In the genomic region with DNA sequence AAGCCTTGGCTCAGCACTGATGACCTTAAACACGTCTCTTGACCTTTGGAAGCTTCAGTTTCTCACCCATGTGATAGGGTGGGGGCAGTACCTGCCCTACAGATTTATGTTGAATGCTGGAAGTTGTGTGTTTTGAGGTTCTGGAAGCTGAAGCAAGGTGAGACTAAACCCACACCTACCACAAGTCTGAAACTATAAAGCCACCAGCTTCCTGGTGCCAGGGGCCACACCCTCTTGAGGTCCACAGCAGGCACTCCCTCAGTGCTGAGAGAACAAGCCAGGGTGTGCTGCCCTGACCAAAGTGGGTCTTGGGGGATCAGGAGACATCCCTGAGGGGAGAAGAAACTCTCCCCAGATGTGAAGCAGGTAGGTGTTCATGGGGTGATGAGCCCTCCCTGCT, we compare ENCODE assay signal across 35 mouse cellular contexts. TPM values are rescaled to one million over a fixed set of nuclear protein-coding genes. Genes with fewer than 3 reads are reported as not detected.
A peak's percentile ranks its signal among the peaks of the same experiment; 100 is the strongest.
DNase-seq lines count a peak whose midpoint lies in the region; ATAC-seq lines count a peak whose summit lies in the region.
"Had no signal": no experiment of that assay in that cellular context is flagged by ENCODE, and none has a peak within 500 bp of the region (broad histone marks: within the 10 kb centered on the region; RNA-seq: fewer than 3 reads in every experiment).

No protein-coding gene starts in this region.

- H3K9me3 ChIP-seq in kidney, embryonic 14.5 days (ENCODE audit: control insufficient read depth, low read length), result no peaks in the 10 kb centered on the region
- H3K9me3 ChIP-seq: embryonic facial prominence, embryonic 13.5 days; forebrain, embryonic 10.5 days; forebrain, embryonic 15.5 days; limb, embryonic 12.5 days; liver, embryonic 15.5 days; lung, embryonic 15.5 days had no signal

- 59% methylated on average over 1 of the region's 1 CpGs for WGBS in kidney, embryonic 14.5 days

- no peak overlapping the region for H3K4me3 ChIP-seq in kidney, embryonic 14.5 days (ENCODE audit: low read length)
- H3K4me3 ChIP-seq: embryonic facial prominence, embryonic 13.5 days; forebrain, embryonic 10.5 days; forebrain, embryonic 15.5 days; gastrocnemius, adult 2 months; layer of hippocampus, adult 2 months; left cerebral cortex, adult 2 months; limb, embryonic 12.5 days; liver, embryonic 15.5 days; lung, embryonic 15.5 days had no signal

- DNase-seq in lung, postnatal 25 days (ENCODE audit: low spot score), result peak; percentile 7
- DNase-seq in lung, adult 18-20 months, result no peak
- peak; percentile 75 for DNase-seq in induced T-regulatory cell, adult 2 months (ENCODE audit: low read depth)
- no peak for DNase-seq in cerebellum, adult 9-10 months
- DNase-seq: adrenal gland, postnatal 14 days; cerebellum, adult 11-12 months; cerebellum, postnatal 10 days; gastrocnemius, adult 2 months; gastrocnemius, postnatal 36 days; heart, adult 18-20 months; heart, postnatal 4 days; kidney, adult 18-20 months; kidney, postnatal 36 days; lung, postnatal 4 days; midbrain, embryonic 14.5 days; right cerebral cortex, adult 18-20 months; thymus, adult 18-20 months; thymus, postnatal 4 days had no signal

- peaks cover 3% of the 10 kb centered on the region; the same call in 1 of the 2 replicates for H3K4me1 ChIP-seq in kidney, embryonic 14.5 days (ENCODE audit: control insufficient read depth, insufficient read depth, low read length)
- H3K4me1 ChIP-seq: liver, embryonic 15.5 days; lung, embryonic 15.5 days had no signal

- peaks cover 3% of the 10 kb centered on the region; the same call in 1 of the 2 replicates for H3K27me3 ChIP-seq in kidney, embryonic 14.5 days (ENCODE audit: control insufficient read depth, insufficient read depth, low read length)
- H3K27me3 ChIP-seq: forebrain, embryonic 15.5 days; liver, embryonic 15.5 days had no signal

- no peak overlapping the region for H3K27ac ChIP-seq in kidney, embryonic 14.5 days (ENCODE audit: low read depth, low read length)
- H3K27ac ChIP-seq: embryonic facial prominence, embryonic 13.5 days; forebrain, embryonic 10.5 days; forebrain, embryonic 15.5 days; gastrocnemius, adult 2 months; hindbrain, embryonic 14.5 days; layer of hippocampus, adult 2 months; left cerebral cortex, adult 2 months; limb, embryonic 12.5 days; liver, embryonic 15.5 days; lung, embryonic 15.5 days; stomach, postnatal 0 days had no signal

- peak; percentile 53 for ATAC-seq in CD4-positive, CD25-positive, alpha-beta regulatory T cell, adult 4 months
- ATAC-seq in neutrophil, adult 5-6 weeks (ENCODE audit: extremely low read depth, insufficient number of reproducible peaks, low FRiP score, poor library complexity, severe bottlenecking), result peak; percentile 25; the same call in 1 of the 2 replicates
- ATAC-seq in kidney, embryonic 14.5 days (ENCODE audit: low FRiP score, low TSS enrichment), result no peak
- ATAC-seq: forebrain, embryonic 15.5 days had no signal

- H3K9ac ChIP-seq in kidney, embryonic 14.5 days (ENCODE audit: low read depth, low read length), result no peak overlapping the region
- H3K9ac ChIP-seq: embryonic facial prominence, embryonic 13.5 days; forebrain, embryonic 15.5 days; hindbrain, embryonic 14.5 days; limb, embryonic 12.5 days; liver, embryonic 15.5 days; lung, embryonic 15.5 days had no signal

- no peaks in the 10 kb centered on the region for H3K36me3 ChIP-seq in kidney, embryonic 14.5 days (ENCODE audit: control insufficient read depth, insufficient read depth, low read length)
- H3K36me3 ChIP-seq: embryonic facial prominence, embryonic 13.5 days; forebrain, embryonic 10.5 days; forebrain, embryonic 15.5 days; limb, embryonic 12.5 days; liver, embryonic 15.5 days; lung, embryonic 15.5 days had no signal

- H3K4me2 ChIP-seq in kidney, embryonic 14.5 days (replicated peaks; ENCODE audit: low read depth, low read length), result no peak overlapping the region
- H3K4me2 ChIP-seq: embryonic facial prominence, embryonic 13.5 days; forebrain, embryonic 15.5 days; heart, embryonic 11.5 days; hindbrain, embryonic 14.5 days; limb, embryonic 12.5 days; liver, embryonic 15.5 days; lung, embryonic 15.5 days had no signal

RNA-seq across cellular contexts. Expression of gene Wscd2, which starts 48.7 kb away (rescaled TPM):
- 1 to 10 TPM; 1.4 to 1.5 TPM for polyA plus RNA-seq in CD4-positive, CD25-positive, alpha-beta regulatory T cell, adult 4 months (2017; shearing (Covaris generic))
- total RNA-seq in neutrophil, adult 5-6 weeks (2017), result 0.74 and 1.0 TPM in 2 replicates
- 2.5 and 3.7 TPM in 2 replicates for polyA plus RNA-seq in kidney, embryonic 14.5 days (2014; fragmentation: Nextera tagmentation; extraction: Ambion mirVana)
- total RNA-seq: common myeloid progenitor, adult 5-6 weeks; megakaryocyte-erythroid progenitor cell, adult 5-6 weeks had no signal
- polyA plus RNA-seq: C2C12 had no signal

Comparison
In these comparisons a context has a peak if more than half of its experiments do, and no peak if none do; other contexts are left out.
1. DNase-seq: peak in lung, postnatal 25 days (single experiment) and induced T-regulatory cell, adult 2 months (single experiment); none in lung, adult 18-20 months (0 of 2) and cerebellum, adult 9-10 months (single experiment).